8 mouse cellular contexts compared by ENCODE assay signal in the genomic region with DNA sequence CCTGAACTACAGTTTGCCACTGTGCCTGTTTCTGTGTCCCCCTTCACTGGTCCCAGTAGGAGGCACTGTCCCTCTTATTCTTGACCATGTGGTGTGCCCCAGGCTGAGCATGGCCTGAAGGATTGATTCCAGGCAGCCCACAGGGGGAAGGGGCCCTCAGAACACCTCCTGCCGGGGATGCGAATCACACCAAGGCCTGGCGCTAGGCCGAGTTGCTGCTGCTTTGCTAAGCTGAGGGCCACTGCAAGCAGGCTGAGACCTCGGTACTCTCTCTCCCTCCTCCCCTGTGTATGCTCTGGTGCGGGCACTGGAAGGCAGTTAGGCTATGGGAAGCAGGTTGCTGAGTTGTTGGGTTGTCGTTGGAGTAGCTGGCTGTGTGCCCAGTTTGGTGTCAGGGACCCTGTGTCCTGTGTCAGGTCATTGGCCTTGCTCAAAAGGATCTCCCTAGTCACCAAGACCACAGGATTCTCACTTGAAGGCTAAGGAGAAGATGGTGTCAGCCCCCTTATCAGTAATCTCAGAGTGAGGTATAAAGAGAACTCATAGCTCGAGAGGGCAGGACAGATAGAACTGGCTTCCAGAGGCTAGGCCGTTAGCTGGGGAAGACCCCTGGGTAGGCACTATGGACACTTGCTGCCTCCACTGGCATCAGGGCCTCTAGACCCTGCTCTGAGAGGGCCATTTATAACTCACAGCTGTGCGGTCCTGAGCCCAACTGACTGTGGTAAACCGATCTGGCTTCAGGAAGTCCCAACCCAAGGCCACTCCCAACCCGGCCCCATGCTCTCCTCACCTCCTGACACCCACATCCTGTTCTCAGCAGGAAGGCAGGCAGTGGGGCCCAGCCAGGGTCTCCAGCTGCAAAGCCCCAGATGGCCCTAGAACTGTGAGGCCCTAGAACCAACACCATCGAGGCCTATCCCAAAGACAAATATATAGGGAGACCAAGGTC. TPM values are rescaled to one million over a fixed set of nuclear protein-coding genes. Genes with fewer than 3 reads are reported as not detected.
DNase-seq lines count a peak whose midpoint lies in the region; ATAC-seq lines count a peak whose summit lies in the region.

No protein-coding gene starts in this region.

- intact Hi-C loops in left cerebral cortex, postnatal 25 days (cut with DNase I) = no loop called here

- DNase-seq in midbrain, embryonic 11.5 days (ENCODE audit: low spot score, missing footprints) = no peak
- DNase-seq in brain, adult 2 months (ENCODE audit: low read depth, low spot score) = peak; percentile 48
- peak; percentile 74 for DNase-seq in heart, adult 8-10 months (ENCODE audit: low spot score)
- peak; percentile 77 for DNase-seq in kidney, postnatal 10 days
- DNase-seq in thymus, postnatal 25 days = peak; percentile 90
- DNase-seq in left cerebral cortex, postnatal 25 days (ENCODE audit: low spot score in 2 of 2) = no peak

- no peak for ATAC-seq in midbrain, embryonic 12.5 days (ENCODE audit: low FRiP score, low read depth)
- no peak for ATAC-seq in midbrain, embryonic 11.5 days (ENCODE audit: low FRiP score)
- peak; percentile 82 for ATAC-seq in megakaryocyte, adult 5-6 weeks (ENCODE audit: poor library complexity, severe bottlenecking)

- no peak overlapping the region for H3K4me2 ChIP-seq in midbrain, embryonic 12.5 days (replicated peaks)
- no peak overlapping the region for H3K4me2 ChIP-seq in midbrain, embryonic 11.5 days

- H3K9me3 ChIP-seq in midbrain, embryonic 12.5 days = no peaks in the 10 kb centered on the region
- H3K9me3 ChIP-seq in midbrain, embryonic 11.5 days (ENCODE audit: control insufficient read depth, low read length) = no peaks in the 10 kb centered on the region

- WGBS in midbrain, embryonic 12.5 days = 76% methylated on average over 13 of the region's 13 CpGs
- WGBS in midbrain, embryonic 11.5 days = 54% methylated on average over 13 of the region's 13 CpGs

- H3K27me3 ChIP-seq in midbrain, embryonic 12.5 days = no peaks in the 10 kb centered on the region
- H3K27me3 ChIP-seq in midbrain, embryonic 11.5 days (ENCODE audit: control insufficient read depth, insufficient read depth, low read length) = no peaks in the 10 kb centered on the region

- H3K36me3 ChIP-seq in midbrain, embryonic 12.5 days = peaks cover 17% of the 10 kb centered on the region; the same call in 1 of the 2 replicates
- H3K36me3 ChIP-seq in midbrain, embryonic 11.5 days (ENCODE audit: control insufficient read depth, insufficient read depth, low read length) = peaks cover 4% of the 10 kb centered on the region; the same call in 1 of the 2 replicates

- no peak overlapping the region for H3K4me3 ChIP-seq in midbrain, embryonic 12.5 days
- H3K4me3 ChIP-seq in midbrain, embryonic 11.5 days (ENCODE audit: low read depth, low read length) = no peak overlapping the region

- peaks cover 80% of the 10 kb centered on the region for H3K4me1 ChIP-seq in midbrain, embryonic 12.5 days
- peaks cover 46% of the 10 kb centered on the region for H3K4me1 ChIP-seq in midbrain, embryonic 11.5 days (ENCODE audit: control insufficient read depth, insufficient read depth, low read length)

- peak overlapping the region; percentile 35; the same call in 1 of the 2 replicates for H3K27ac ChIP-seq in midbrain, embryonic 12.5 days (replicated peaks)
- H3K27ac ChIP-seq in midbrain, embryonic 11.5 days (ENCODE audit: low read depth, low read length) = no peak overlapping the region

- no peak overlapping the region for H3K9ac ChIP-seq in midbrain, embryonic 12.5 days (replicated peaks)
- H3K9ac ChIP-seq in midbrain, embryonic 11.5 days (ENCODE audit: low read length) = no peak overlapping the region

RNA-seq across cellular contexts. Expression of a gene that starts 57.9 kb away (rescaled TPM):
- polyA plus RNA-seq in midbrain, embryonic 12.5 days (2016; fragmentation: Nextera tagmentation; extraction: Ambion mirVana) = 79.4 and 82.5 TPM in 2 replicates
- polyA plus RNA-seq in midbrain, embryonic 11.5 days (2014; fragmentation: Nextera tagmentation; extraction: Ambion mirVana) = 47.7 and 51.5 TPM in 2 replicates
- total RNA-seq in heart, adult 8-10 months (2022) = 10 to 100 TPM; 34.7 to 44.1 (median 40.4) TPM
- total RNA-seq in megakaryocyte, adult 5-6 weeks (2015) = 88.9 and 90.1 TPM in 2 replicates
- total RNA-seq in megakaryocyte, adult 5-6 weeks (2017) = 11.4 and 15.6 TPM in 2 replicates
- total RNA-seq in left cerebral cortex, postnatal 25 days (2021) = 10 to 100 TPM; 85.1 to 95.2 TPM

Comparison
In these comparisons a context has a peak if more than half of its experiments do, and no peak if none do; other contexts are left out.
1. DNase-seq: peak in brain, adult 2 months (single experiment), heart, adult 8-10 months (single experiment), kidney, postnatal 10 days (single experiment) and thymus, postnatal 25 days (single experiment); none in midbrain, embryonic 11.5 days (single experiment) and left cerebral cortex, postnatal 25 days (0 of 2).